Mouse (Mus musculus) olfactory bulb, adult 2 months (tissue): ENCODE data around the gene Cox5b. TPM values are rescaled to one million over a fixed set of nuclear protein-coding genes. Genes with fewer than 3 reads are reported as not detected.

Experiments used
- H3K27ac ChIP-seq: fragments of 200-500 bp; 2 replicates; pipeline ENCODE4 v1.5.1; 2012; ENCODE audit warnings: low read depth, low read length; ENCODE audit not compliant: insufficient read depth
- H3K4me1 ChIP-seq: fragments of 200-500 bp; 2 replicates; pipeline ENCODE4 v1.6.1; 2012; ENCODE audit warnings: low read length; ENCODE audit not compliant: control insufficient read depth, insufficient read depth
- H3K4me3 ChIP-seq: fragments of 200-500 bp; 2 replicates; pipeline ENCODE4 v1.5.1; 2012; ENCODE audit warnings: mild to moderate bottlenecking, low read depth, low read length, moderate library complexity; ENCODE audit not compliant: insufficient read depth
- CTCF ChIP-seq: fragments of 200-500 bp; IDR thresholded peaks from 2 replicates; pipeline ENCODE4 v1.5.1; 2012; ENCODE audit warnings: low read depth, mild to moderate bottlenecking, low read length, moderate library complexity; ENCODE audit not compliant: insufficient read depth
- POLR2A ChIP-seq: fragments of 200-500 bp; IDR thresholded peaks from 2 replicates; pipeline ENCODE4 v1.6.1; 2012; ENCODE audit warnings: mild to moderate bottlenecking, low read depth, low read length, moderate library complexity; ENCODE audit not compliant: insufficient read depth
- WGBS: fragments of 180-500 bp; shearing (Covaris S2); methylation state at CpG from one replicate; pipeline ENCODE4 v1.1.7; 2018; 5-methylcytosine and 5-hydroxymethylcytosine counted together
- polyA plus RNA-seq: library from polyadenylated mRNA; stranded (reverse); fragments of >200 nt; gene quantifications from 2 replicates; pipeline ENCODE4 v1.2.4, GENCODE M21; 2012; ENCODE audit warnings: low replicate concordance; ENCODE audit not compliant: missing spikeins, insufficient read depth, insufficient read length

Cox5b gene
- polyA plus RNA-seq, 1 experiment, result not detected

- WGBS, result under 1% methylated on average over 33 of the region's 33 CpGs
- peak overlapping the region; percentile 92 for H3K4me3 ChIP-seq
- H3K4me1 ChIP-seq, result peaks cover 26% of the 10 kb centered on the region
- TF ChIP-seq POLR2A, result no peak
- no peak for TF ChIP-seq CTCF
- peak overlapping the region; percentile 52 for H3K27ac ChIP-seq
Observed at GRCm38 (mm10) chr1:36709055-36709853, 18.0 kb downstream of the Cox5b start.

- H3K4me3 ChIP-seq, result peak within 1 kb of the TSS; percentile 92
- WGBS, result under 1% methylated on average over 29 of the region's 29 CpGs
- TF ChIP-seq CTCF, result no peak
- peak; percentile 92 for TF ChIP-seq POLR2A
- H3K27ac ChIP-seq, result peak within 1 kb of the TSS; percentile 52
- peaks cover 26% of the 10 kb centered on the region for H3K4me1 ChIP-seq
Observed at GRCm38 (mm10) chr1:36709854-36710280, 18.6 kb downstream of the Cox5b start, which contains the start of gene 4933424G06Rik. Gene 4933424G06Rik, plus strand, starts transcription at chr1:36710149.

GRCm38 (mm10) chr1:36711104-36711503 is 19.9 kb downstream of the Cox5b start:
- Histone ChIP-seq H3K4me1 (peaks cover 24% of the 10 kb centered on the region), H3K27ac (no peak overlapping the region), H3K4me3 (no peak overlapping the region)
- no peak for TF ChIP-seq POLR2A
- TF ChIP-seq CTCF, result no peak
- 98% methylated on average over 2 of the region's 2 CpGs for WGBS

GRCm38 (mm10) chr1:36714311-36714710 is 23.1 kb downstream of the Cox5b start, which contains the start of gene Actr1b:
Gene Actr1b, minus strand, starts transcription at chr1:36714422.
- TF ChIP-seq CTCF, result no peak
- Histone ChIP-seq H3K4me3 (no peak within 1 kb of the TSS), H3K27ac (no peak within 1 kb of the TSS), H3K4me1 (no peaks in the 10 kb centered on the region)
- 85% methylated on average over 5 of the region's 5 CpGs for WGBS

- 85% methylated on average over 1 of the region's 1 CpGs for WGBS
- no peaks in the 10 kb centered on the region for H3K4me1 ChIP-seq
- TF ChIP-seq POLR2A (no peak), CTCF (no peak)
- no peak overlapping the region for H3K27ac ChIP-seq
- no peak overlapping the region for H3K4me3 ChIP-seq
Observed at GRCm38 (mm10) chr1:36718786-36719185, 27.5 kb downstream of the Cox5b start.

GRCm38 (mm10) chr1:36723146-36724056 is 32.2 kb downstream of the Cox5b start:
- Histone ChIP-seq H3K4me1 (no peaks in the 10 kb centered on the region), H3K27ac (no peak overlapping the region), H3K4me3 (no peak overlapping the region)
- no peak for TF ChIP-seq POLR2A
- no peak for TF ChIP-seq CTCF
- 72% methylated on average over 16 of the region's 16 CpGs for WGBS

- no peaks in the 10 kb centered on the region for H3K4me1 ChIP-seq
- H3K27ac ChIP-seq, result no peak overlapping the region
- H3K4me3 ChIP-seq, result no peak overlapping the region
- 48% methylated on average over 4 of the region's 4 CpGs for WGBS
- TF ChIP-seq CTCF (no peak), POLR2A (no peak)
Observed at GRCm38 (mm10) chr1:36724057-36724431, 32.8 kb downstream of the Cox5b start.

GRCm38 (mm10) chr1:36737300-36737699 is 46.1 kb downstream of the Cox5b start:
- H3K4me3 ChIP-seq, result no peak overlapping the region
- no peaks in the 10 kb centered on the region for H3K4me1 ChIP-seq
- 12% methylated on average over 4 of the region's 4 CpGs for WGBS
- no peak overlapping the region for H3K27ac ChIP-seq
- TF ChIP-seq POLR2A, result no peak
- TF ChIP-seq CTCF, result no peak

GRCm38 (mm10) chr1:36739231-36739630 is 48.0 kb downstream of the Cox5b start:
- Histone ChIP-seq H3K4me1 (peaks cover 4% of the 10 kb centered on the region), H3K27ac (no peak overlapping the region), H3K4me3 (no peak overlapping the region)
- 60% methylated on average over 5 of the region's 5 CpGs for WGBS
- TF ChIP-seq POLR2A (no peak), CTCF (no peak)
